ENCODE assay signal across 8 mouse cellular contexts in the genomic region with DNA sequence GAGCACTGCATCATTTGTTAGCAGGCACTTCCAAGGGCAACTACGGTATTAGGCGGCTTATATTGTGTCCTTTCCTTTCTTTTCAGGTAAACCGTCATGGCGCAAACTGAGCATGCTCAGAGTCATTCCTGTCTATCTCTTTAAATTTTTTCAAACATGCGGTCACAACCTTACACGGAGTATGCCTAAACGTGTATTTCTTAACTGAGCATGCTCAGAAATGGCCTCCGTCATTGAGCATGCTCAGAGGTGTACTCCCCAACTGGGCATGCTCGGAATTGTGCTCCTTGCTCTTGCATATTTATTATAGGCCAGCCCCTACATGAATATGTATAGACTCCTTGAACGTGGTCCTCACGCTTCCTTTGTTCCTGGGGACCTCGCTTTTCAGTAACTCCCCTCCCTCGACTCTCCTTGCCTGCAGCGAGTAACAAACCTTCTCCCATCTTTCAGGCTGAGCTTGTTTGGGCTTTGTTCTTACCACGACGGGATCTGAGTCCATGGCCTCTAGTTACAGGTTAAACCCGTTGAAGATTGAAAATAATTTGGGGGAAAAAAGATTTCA. TPM values are rescaled to one million over a fixed set of nuclear protein-coding genes. Genes with fewer than 3 reads are reported as not detected.
DNase-seq lines count a peak whose midpoint lies in the region; ATAC-seq lines count a peak whose summit lies in the region.

No protein-coding gene starts in this region.

- H3K4me2 ChIP-seq in embryonic facial prominence, embryonic 11.5 days (ENCODE audit: low read depth, low read length), result peak overlapping the region; percentile 53
- peak overlapping the region; percentile 46 for H3K4me2 ChIP-seq in midbrain, embryonic 11.5 days

- ATAC-seq in embryonic facial prominence, embryonic 11.5 days (replicated peaks; ENCODE audit: insufficient number of reproducible peaks, low FRiP score, low TSS enrichment, low read depth), result peak; percentile 98
- ATAC-seq in granulocyte monocyte progenitor cell, adult 5-6 weeks (replicated peaks; ENCODE audit: poor library complexity, severe bottlenecking), result peak; percentile 99
- ATAC-seq in midbrain, embryonic 11.5 days (ENCODE audit: low FRiP score), result peak; percentile 99

- peak overlapping the region; percentile 21 for H3K4me3 ChIP-seq in embryonic facial prominence, embryonic 11.5 days (ENCODE audit: low read depth, low read length)
- peak overlapping the region; percentile 30 for H3K4me3 ChIP-seq in midbrain, embryonic 11.5 days (ENCODE audit: low read depth, low read length)

- intact Hi-C loops in left cerebral cortex, postnatal 4 days (cut with DNase I), result loop anchor here (5.0 kb wide), 1 partner anchor 232 kb away; no protein-coding TSS in a partner anchor

- H3K9ac ChIP-seq in embryonic facial prominence, embryonic 11.5 days (replicated peaks; ENCODE audit: low read length), result peak overlapping the region; percentile 41
- peak overlapping the region; percentile 58 for H3K9ac ChIP-seq in midbrain, embryonic 11.5 days (ENCODE audit: low read length)

- H3K27me3 ChIP-seq in embryonic facial prominence, embryonic 11.5 days (ENCODE audit: control insufficient read depth, insufficient read depth, low read length), result no peaks in the 10 kb centered on the region
- peaks cover 5% of the 10 kb centered on the region for H3K27me3 ChIP-seq in midbrain, embryonic 11.5 days (ENCODE audit: control insufficient read depth, insufficient read depth, low read length)

- DNase-seq in 3134 (ENCODE audit: extremely low read depth, insufficient read length, low spot score), result peak; percentile 67
- peak; percentile 82 for DNase-seq in adrenal gland, postnatal 10 days
- peak; percentile 90 for DNase-seq in embryonic facial prominence, embryonic 11.5 days (ENCODE audit: low spot score)
- peak; percentile 95 for DNase-seq in kidney, adult 11 months
- peak; percentile 73 for DNase-seq in left cerebral cortex, postnatal 4 days
- peak; percentile 91 for DNase-seq in midbrain, embryonic 11.5 days (ENCODE audit: low spot score, missing footprints)
- peak; percentile 54 to 66 for DNase-seq in spleen, adult 18-20 months

- no peaks in the 10 kb centered on the region for H3K36me3 ChIP-seq in embryonic facial prominence, embryonic 11.5 days (replicated peaks; ENCODE audit: control insufficient read depth, insufficient read depth, low read depth, low read length)
- no peaks in the 10 kb centered on the region for H3K36me3 ChIP-seq in midbrain, embryonic 11.5 days (ENCODE audit: control insufficient read depth, insufficient read depth, low read length)

- 10% methylated on average over 17 of the region's 17 CpGs for WGBS in embryonic facial prominence, embryonic 11.5 days
- WGBS in midbrain, embryonic 11.5 days, result 12% methylated on average over 17 of the region's 17 CpGs

- no peaks in the 10 kb centered on the region for H3K9me3 ChIP-seq in embryonic facial prominence, embryonic 11.5 days (replicated peaks; ENCODE audit: control insufficient read depth, low read length)
- no peaks in the 10 kb centered on the region for H3K9me3 ChIP-seq in midbrain, embryonic 11.5 days (ENCODE audit: control insufficient read depth, low read length)

- H3K27ac ChIP-seq in embryonic facial prominence, embryonic 11.5 days (replicated peaks; ENCODE audit: low read depth, low read length), result peak overlapping the region; percentile 70; the same call in 1 of the 2 replicates
- H3K27ac ChIP-seq in midbrain, embryonic 11.5 days (ENCODE audit: low read depth, low read length), result peak overlapping the region; percentile 65

- no peaks in the 10 kb centered on the region for H3K4me1 ChIP-seq in embryonic facial prominence, embryonic 11.5 days (ENCODE audit: control insufficient read depth, insufficient read depth, low read length)
- peaks cover 2% of the 10 kb centered on the region; the same call in 1 of the 2 replicates for H3K4me1 ChIP-seq in midbrain, embryonic 11.5 days (ENCODE audit: control insufficient read depth, insufficient read depth, low read length)

RNA-seq across cellular contexts. Expression of a gene that starts 50.1 kb away (rescaled TPM):
- 100 to 1,000 TPM; 267 to 278 TPM for total RNA-seq in adrenal gland, postnatal 10 days (2021)
- 196 and 219 TPM in 2 replicates for polyA plus RNA-seq in embryonic facial prominence, embryonic 11.5 days (2014; fragmentation: Nextera tagmentation; extraction: Ambion mirVana)
- total RNA-seq in granulocyte monocyte progenitor cell, adult 5-6 weeks (2014; fragmentation: Nextera tagmentation), result 150 and 178 TPM in 2 replicates
- total RNA-seq in granulocyte monocyte progenitor cell, adult 5-6 weeks (2017), result 451 and 491 TPM in 2 replicates
- 100 to 1,000 TPM; 176 to 216 TPM for total RNA-seq in left cerebral cortex, postnatal 4 days (2021)
- polyA plus RNA-seq in midbrain, embryonic 11.5 days (2014; fragmentation: Nextera tagmentation; extraction: Ambion mirVana), result 196 and 219 TPM in 2 replicates

Comparison
In these comparisons a context has a peak if more than half of its experiments do, and no peak if none do; other contexts are left out.
1. Peak in every context shown above with its lines: DNase-seq, ATAC-seq, H3K4me3 ChIP-seq and H3K27ac ChIP-seq.